Mouse (Mus musculus): ENCODE results near the gene Gm9999.

GRCm38 (mm10) chr7:47031371-47031770 lies 48.0 kb downstream of the Gm9999 start:
- TF ChIP-seq CTCF (IDR thresholded peaks at IDR 0.05; ENCODE audit: control insufficient read depth, insufficient read depth, low read length) (no peak), POLR2A (IDR thresholded peaks at IDR 0.05; ENCODE audit: borderline replicate concordance, control insufficient read depth, low read depth, low read length) (no peak)

Data from bone marrow, adult 2 months (tissue).